Mouse (Mus musculus): ENCODE results near the gene Odf2l. TPM values are rescaled to one million over a fixed set of nuclear protein-coding genes. Genes with fewer than 3 reads are reported as not detected.
A peak's percentile ranks its signal among the peaks of the same experiment; 100 is the strongest.

Odf2l gene
- polyA plus RNA-seq, 1 experiment from 2014 or later: 19.9 TPM

GRCm38 (mm10) chr3:145105076-145105772 is 13.2 kb upstream of the Odf2l start:
- H3K4me3 ChIP-seq: no peak overlapping the region
- no peaks in the 10 kb centered on the region for H3K27me3 ChIP-seq (replicated peaks; ENCODE audit: low read depth, poor library complexity, severe bottlenecking)
- DNase-seq (ENCODE audit: low spot score): no peak
- 0 out of 2 replicates have a peak, but pooled peaks cover 5% of the 10 kb centered on the region for H3K9me3 ChIP-seq
- WGBS: 85% methylated on average over 5 of the region's 5 CpGs
- no peaks in the 10 kb centered on the region for H3K4me1 ChIP-seq
- no peak overlapping the region for H3K27ac ChIP-seq (replicated peaks)
- H3K36me3 ChIP-seq (replicated peaks): no peaks in the 10 kb centered on the region

GRCm38 (mm10) chr3:145105773-145106504 is 12.4 kb upstream of the Odf2l start:
- 0 out of 2 replicates have a peak, but pooled peaks cover 5% of the 10 kb centered on the region for H3K9me3 ChIP-seq
- no peaks in the 10 kb centered on the region for H3K27me3 ChIP-seq (replicated peaks; ENCODE audit: low read depth, poor library complexity, severe bottlenecking)
- WGBS: 84% methylated on average over 5 of the region's 5 CpGs
- no peak overlapping the region for H3K4me3 ChIP-seq
- H3K4me1 ChIP-seq: no peaks in the 10 kb centered on the region
- H3K36me3 ChIP-seq (replicated peaks): no peaks in the 10 kb centered on the region
- no peak for DNase-seq (ENCODE audit: low spot score)
- no peak overlapping the region for H3K27ac ChIP-seq (replicated peaks)

GRCm38 (mm10) chr3:145115169-145115568 is 3.2 kb upstream of the Odf2l start:
- no peaks in the 10 kb centered on the region for H3K9me3 ChIP-seq
- no peak overlapping the region for H3K4me3 ChIP-seq
- no peaks in the 10 kb centered on the region for H3K36me3 ChIP-seq (replicated peaks)
- DNase-seq (ENCODE audit: low spot score): no peak
- 95% methylated on average over 2 of the region's 2 CpGs for WGBS
- no peaks in the 10 kb centered on the region for H3K27me3 ChIP-seq (replicated peaks; ENCODE audit: low read depth, poor library complexity, severe bottlenecking)
- no peak overlapping the region for H3K27ac ChIP-seq (replicated peaks)
- peaks cover 15% of the 10 kb centered on the region for H3K4me1 ChIP-seq

GRCm38 (mm10) chr3:145117637-145118036 is 751 bp upstream of the Odf2l start:
- WGBS: 84% methylated on average over 10 of the region's 10 CpGs
- no peaks in the 10 kb centered on the region for H3K9me3 ChIP-seq
- no peak for DNase-seq (ENCODE audit: low spot score)
- no peaks in the 10 kb centered on the region for H3K27me3 ChIP-seq (replicated peaks; ENCODE audit: low read depth, poor library complexity, severe bottlenecking)
- peaks cover 16% of the 10 kb centered on the region for H3K4me1 ChIP-seq
- H3K36me3 ChIP-seq (replicated peaks): no peaks in the 10 kb centered on the region
- peak overlapping the region; percentile 85 for H3K4me3 ChIP-seq
- peak overlapping the region; percentile 100 for H3K27ac ChIP-seq (replicated peaks)

- Histone ChIP-seq H3K36me3 (replicated peaks) (0 out of 2 replicates have a peak, but pooled peaks cover under 1% of the 10 kb centered on the region), H3K27ac (replicated peaks) (peak overlapping the region; percentile 100), H3K9me3 (no peaks in the 10 kb centered on the region), H3K27me3 (replicated peaks; ENCODE audit: low read depth, poor library complexity, severe bottlenecking) (no peaks in the 10 kb centered on the region), H3K4me1 (peaks cover 16% of the 10 kb centered on the region), H3K4me3 (peak overlapping the region; percentile 85)
- 5% methylated on average over 14 of the region's 14 CpGs for WGBS
- no peak for DNase-seq (ENCODE audit: low spot score)
Measured at GRCm38 (mm10) chr3:145119002-145119358, 592 bp downstream of the Odf2l start.

- 77% methylated on average over 7 of the region's 7 CpGs for WGBS
- Histone ChIP-seq H3K27me3 (replicated peaks; ENCODE audit: low read depth, poor library complexity, severe bottlenecking) (no peaks in the 10 kb centered on the region), H3K4me3 (peak overlapping the region; percentile 85), H3K36me3 (replicated peaks) (peaks cover 5% of the 10 kb centered on the region; the same call in 1 of the 2 replicates), H3K4me1 (peaks cover 16% of the 10 kb centered on the region), H3K9me3 (no peaks in the 10 kb centered on the region), H3K27ac (replicated peaks) (peak overlapping the region; percentile 100)
- DNase-seq (ENCODE audit: low spot score): no peak
Measured at GRCm38 (mm10) chr3:145119425-145119824, 1.0 kb downstream of the Odf2l start.

GRCm38 (mm10) chr3:145126618-145127017 is 8.2 kb downstream of the Odf2l start:
- H3K9me3 ChIP-seq: no peaks in the 10 kb centered on the region
- no peak overlapping the region for H3K27ac ChIP-seq (replicated peaks)
- H3K27me3 ChIP-seq (replicated peaks; ENCODE audit: low read depth, poor library complexity, severe bottlenecking): no peaks in the 10 kb centered on the region
- WGBS: 92% methylated on average over 2 of the region's 2 CpGs
- H3K4me3 ChIP-seq: no peak overlapping the region
- H3K4me1 ChIP-seq: no peaks in the 10 kb centered on the region
- no peak for DNase-seq (ENCODE audit: low spot score)
- H3K36me3 ChIP-seq (replicated peaks): peaks cover 37% of the 10 kb centered on the region

GRCm38 (mm10) chr3:145129356-145129755 is 11.0 kb downstream of the Odf2l start:
- no peak overlapping the region for H3K4me3 ChIP-seq
- no peaks in the 10 kb centered on the region for H3K27me3 ChIP-seq (replicated peaks; ENCODE audit: low read depth, poor library complexity, severe bottlenecking)
- H3K36me3 ChIP-seq (replicated peaks): peaks cover 60% of the 10 kb centered on the region
- H3K4me1 ChIP-seq: no peaks in the 10 kb centered on the region
- no peaks in the 10 kb centered on the region for H3K9me3 ChIP-seq
- DNase-seq (ENCODE audit: low spot score): no peak
- no peak overlapping the region for H3K27ac ChIP-seq (replicated peaks)

- H3K9me3 ChIP-seq: no peaks in the 10 kb centered on the region
- no peaks in the 10 kb centered on the region for H3K4me1 ChIP-seq
- no peaks in the 10 kb centered on the region for H3K27me3 ChIP-seq (replicated peaks; ENCODE audit: low read depth, poor library complexity, severe bottlenecking)
- no peak overlapping the region for H3K27ac ChIP-seq (replicated peaks)
- peaks cover 63% of the 10 kb centered on the region for H3K36me3 ChIP-seq (replicated peaks)
- 40% methylated on average over 3 of the region's 3 CpGs for WGBS
- peak; percentile 43 for DNase-seq (ENCODE audit: low spot score)
- no peak overlapping the region for H3K4me3 ChIP-seq
Measured at GRCm38 (mm10) chr3:145131210-145131868, 13.0 kb downstream of the Odf2l start.

GRCm38 (mm10) chr3:145140236-145140635 is 21.8 kb downstream of the Odf2l start:
- DNase-seq (ENCODE audit: low spot score): no peak
- 90% methylated on average over 4 of the region's 4 CpGs for WGBS
- H3K4me3 ChIP-seq: no peak overlapping the region

GRCm38 (mm10) chr3:145142925-145143324 is 24.5 kb downstream of the Odf2l start:
- no peaks in the 10 kb centered on the region for H3K27me3 ChIP-seq (replicated peaks; ENCODE audit: low read depth, poor library complexity, severe bottlenecking)
- DNase-seq (ENCODE audit: low spot score): no peak
- no peaks in the 10 kb centered on the region for H3K9me3 ChIP-seq
- H3K4me3 ChIP-seq: no peak overlapping the region
- peaks cover 27% of the 10 kb centered on the region for H3K36me3 ChIP-seq (replicated peaks)
- no peak overlapping the region for H3K27ac ChIP-seq (replicated peaks)
- no peaks in the 10 kb centered on the region for H3K4me1 ChIP-seq

More at GRCm38 (mm10) chr3:145140236-145140635, 21.8 kb downstream of the Odf2l start:
- Histone ChIP-seq H3K36me3 (replicated peaks) (peaks cover 32% of the 10 kb centered on the region), H3K9me3 (no peaks in the 10 kb centered on the region), H3K4me1 (no peaks in the 10 kb centered on the region), H3K27ac (replicated peaks) (no peak overlapping the region), H3K27me3 (replicated peaks; ENCODE audit: low read depth, poor library complexity, severe bottlenecking) (no peaks in the 10 kb centered on the region)

- H3K4me3 ChIP-seq: no peak overlapping the region
- no peak for DNase-seq (ENCODE audit: low spot score)
- WGBS: 86% methylated on average over 10 of the region's 10 CpGs
- no peaks in the 10 kb centered on the region for H3K27me3 ChIP-seq (replicated peaks; ENCODE audit: low read depth, poor library complexity, severe bottlenecking)
- no peak overlapping the region for H3K27ac ChIP-seq (replicated peaks)
- H3K4me1 ChIP-seq: no peaks in the 10 kb centered on the region
- no peaks in the 10 kb centered on the region for H3K9me3 ChIP-seq
- peaks cover 28% of the 10 kb centered on the region for H3K36me3 ChIP-seq (replicated peaks)
Measured at GRCm38 (mm10) chr3:145143856-145144255, 25.5 kb downstream of the Odf2l start.

Data from embryonic facial prominence, embryonic 10.5 days (tissue).